Mouse (Mus musculus) embryonic facial prominence, embryonic 11.5 days (tissue): ENCODE results near the gene Oaz2. TPM values are rescaled to one million over a fixed set of nuclear protein-coding genes. Genes with fewer than 3 reads are reported as not detected.

Experiments
- ATAC-seq: fragments of 200-750 bp; cut with Nextera tagmentation; replicated peaks from 2 replicates; pipeline ENCODE4 v1.8.0; 2017; ENCODE audit warnings: low read depth; ENCODE audit not compliant: insufficient number of reproducible peaks, low FRiP score, low TSS enrichment
- DNase-seq: peaks from one replicate; pipeline ENCODE4 v3.0.0-alpha.2; 2015; ENCODE audit warnings: low spot score
- H3K27ac ChIP-seq: fragments of 300-500 bp; sonication (generic); replicated peaks from 2 replicates; pipeline ENCODE4 v1.5.1; 2014; ENCODE audit warnings: mild to moderate bottlenecking, low read depth, low read length, control low read depth
- H3K27me3 ChIP-seq: fragments of 300-500 bp; sonication (generic); 2 replicates; pipeline ENCODE4 v1.6.1; 2014; ENCODE audit warnings: mild to moderate bottlenecking, low read length, moderate library complexity, mixed read lengths; ENCODE audit not compliant: control insufficient read depth, insufficient read depth
- H3K36me3 ChIP-seq: fragments of 300-500 bp; sonication (generic); replicated peaks from 2 replicates; pipeline ENCODE4 v1.6.1; 2014; ENCODE audit warnings: low read depth, mild to moderate bottlenecking, low read length, moderate library complexity, mixed read lengths; ENCODE audit not compliant: control insufficient read depth, insufficient read depth
- H3K4me1 ChIP-seq: fragments of 300-500 bp; sonication (generic); 2 replicates; pipeline ENCODE4 v1.6.1; 2014; ENCODE audit warnings: low read length, mixed read lengths; ENCODE audit not compliant: control insufficient read depth, insufficient read depth
- H3K4me2 ChIP-seq: fragments of 300-500 bp; sonication (generic); 2 replicates; pipeline ENCODE4 v1.6.1; 2014; ENCODE audit warnings: low read depth, mild to moderate bottlenecking, control low read depth, low read length, moderate library complexity
- H3K4me3 ChIP-seq: fragments of 300-500 bp; sonication (generic); 2 replicates; pipeline ENCODE4 v1.5.1; 2014; ENCODE audit warnings: low read depth, low read length, control low read depth
- H3K9ac ChIP-seq: fragments of 300-500 bp; sonication (generic); replicated peaks from 2 replicates; pipeline ENCODE4 v1.6.1; 2014; ENCODE audit warnings: mild to moderate bottlenecking, control low read depth, low read length
- H3K9me3 ChIP-seq: fragments of 300-500 bp; sonication (generic); replicated peaks from 2 replicates; pipeline ENCODE4 v1.6.1; 2016; ENCODE audit warnings: mild to moderate bottlenecking, low read length, inconsistent platforms, mixed read lengths; ENCODE audit not compliant: control insufficient read depth
- WGBS: fragments of 180-500 bp; shearing (Covaris S2); extraction: QIAGEN DNeasy Blood & Tissue Kit; methylation state at CpG from one replicate; pipeline ENCODE4 v1.1.7; 2014; 5-methylcytosine and 5-hydroxymethylcytosine counted together
- polyA plus RNA-seq: library from polyadenylated mRNA; unstranded; fragments of >200 nt; fragmentation: Nextera tagmentation; extraction: Ambion mirVana; gene quantifications from 2 replicates; pipeline ENCODE4 v1.2.1, GENCODE M21; 2014

Oaz2 gene
- polyA plus RNA-seq, 1 experiment from 2014 or later, result 213 TPM

GRCm38 (mm10) chr9:65671431-65671931 is 3.7 kb downstream of the Oaz2 start:
- no peak for DNase-seq
- H3K4me2 ChIP-seq, result no peak overlapping the region
- no peaks in the 10 kb centered on the region for H3K27me3 ChIP-seq
- no peaks in the 10 kb centered on the region for H3K36me3 ChIP-seq
- ATAC-seq, result no peak
- no peaks in the 10 kb centered on the region for H3K4me1 ChIP-seq
- no peak overlapping the region for H3K9ac ChIP-seq
- H3K9me3 ChIP-seq, result no peaks in the 10 kb centered on the region
- no peak overlapping the region for H3K4me3 ChIP-seq
- WGBS, result 49% methylated on average over 9 of the region's 9 CpGs
- H3K27ac ChIP-seq, result no peak overlapping the region

GRCm38 (mm10) chr9:65672996-65673395 is 5.2 kb downstream of the Oaz2 start:
- H3K4me1 ChIP-seq, result no peaks in the 10 kb centered on the region; the same call in 1 of the 2 replicates
- DNase-seq (no peak), ATAC-seq (no peak)
- H3K4me3 ChIP-seq, result no peak overlapping the region
- peak overlapping the region; percentile 8; the same call in 1 of the 2 replicates for H3K27ac ChIP-seq
- no peaks in the 10 kb centered on the region for H3K36me3 ChIP-seq
- no peaks in the 10 kb centered on the region for H3K9me3 ChIP-seq
- no peak overlapping the region for H3K4me2 ChIP-seq
- H3K27me3 ChIP-seq, result no peaks in the 10 kb centered on the region
- H3K9ac ChIP-seq, result no peak overlapping the region
- 58% methylated on average over 11 of the region's 11 CpGs for WGBS

GRCm38 (mm10) chr9:65675461-65676357 is 7.9 kb downstream of the Oaz2 start:
- Histone ChIP-seq H3K27ac (no peak overlapping the region), H3K9me3 (no peaks in the 10 kb centered on the region), H3K9ac (peak overlapping the region; percentile 75), H3K27me3 (no peaks in the 10 kb centered on the region), H3K4me1 (no peaks in the 10 kb centered on the region; the same call in none of the 2 replicates), H3K36me3 (no peaks in the 10 kb centered on the region), H3K4me2 (peak overlapping the region; percentile 27), H3K4me3 (peak overlapping the region; percentile 76)
- DNase-seq (no peak), ATAC-seq (peak; percentile 21; the same call in 1 of the 2 replicates)
- 62% methylated on average over 8 of the region's 8 CpGs for WGBS

GRCm38 (mm10) chr9:65676358-65677118 is 8.7 kb downstream of the Oaz2 start:
- Histone ChIP-seq H3K4me2 (peak overlapping the region; percentile 78), H3K27ac (no peak overlapping the region), H3K27me3 (no peaks in the 10 kb centered on the region), H3K9me3 (no peaks in the 10 kb centered on the region), H3K9ac (peak overlapping the region; percentile 75), H3K36me3 (no peaks in the 10 kb centered on the region), H3K4me3 (peak overlapping the region; percentile 76), H3K4me1 (no peaks in the 10 kb centered on the region; the same call in none of the 2 replicates)
- DNase-seq, result peak; percentile 98
- peak; percentile 94 for ATAC-seq
- WGBS, result under 1% methylated on average over 45 of the region's 51 CpGs

- H3K27me3 ChIP-seq, result no peaks in the 10 kb centered on the region
- H3K9ac ChIP-seq, result peak overlapping the region; percentile 75
- DNase-seq (no peak), ATAC-seq (no peak)
- no peaks in the 10 kb centered on the region for H3K9me3 ChIP-seq
- H3K4me3 ChIP-seq, result peak overlapping the region; percentile 76
- H3K27ac ChIP-seq, result no peak overlapping the region
- no peaks in the 10 kb centered on the region for H3K36me3 ChIP-seq
- H3K4me1 ChIP-seq, result no peaks in the 10 kb centered on the region; the same call in none of the 2 replicates
- peak overlapping the region; percentile 78 for H3K4me2 ChIP-seq
- WGBS, result 0% methylated on average over 3 of the region's 3 CpGs
Observed at GRCm38 (mm10) chr9:65677119-65677462, 9.3 kb downstream of the Oaz2 start.

GRCm38 (mm10) chr9:65679181-65679761 is 11.5 kb downstream of the Oaz2 start:
- H3K9ac ChIP-seq, result peak overlapping the region; percentile 25; the same call in 1 of the 2 replicates

GRCm38 (mm10) chr9:65680938-65681633 is 13.3 kb downstream of the Oaz2 start:
- Histone ChIP-seq H3K27me3 (no peaks in the 10 kb centered on the region), H3K4me2 (no peak overlapping the region), H3K4me1 (no peaks in the 10 kb centered on the region; the same call in none of the 2 replicates), H3K36me3 (peaks cover under 1% of the 10 kb centered on the region; the same call in 1 of the 2 replicates), H3K27ac (no peak overlapping the region), H3K4me3 (no peak overlapping the region), H3K9ac (no peak overlapping the region), H3K9me3 (no peaks in the 10 kb centered on the region)
- 89% methylated on average over 4 of the region's 4 CpGs for WGBS
- no peak for DNase-seq
- ATAC-seq, result no peak

More at GRCm38 (mm10) chr9:65679181-65679761, 11.5 kb downstream of the Oaz2 start:
- H3K27me3 ChIP-seq, result no peaks in the 10 kb centered on the region
- H3K4me3 ChIP-seq, result peak overlapping the region; percentile 24
- H3K4me2 ChIP-seq, result peak overlapping the region; percentile 45
- H3K4me1 ChIP-seq, result no peaks in the 10 kb centered on the region; the same call in none of the 2 replicates
- WGBS, result 12% methylated on average over 5 of the region's 5 CpGs
- no peaks in the 10 kb centered on the region for H3K9me3 ChIP-seq
- H3K27ac ChIP-seq, result peak overlapping the region; percentile 54
- H3K36me3 ChIP-seq, result no peaks in the 10 kb centered on the region
- peak; percentile 63 for DNase-seq
- ATAC-seq, result no peak; the same call in 1 of the 2 replicates
